Mouse (Mus musculus) hindbrain, embryonic 14.5 days (tissue): ENCODE results near the gene Cacna1h. TPM values are rescaled to one million over a fixed set of nuclear protein-coding genes. Genes with fewer than 3 reads are reported as not detected.

Experiments
- ATAC-seq: fragments of 200-750 bp; cut with Nextera tagmentation; 2 replicates; pipeline ENCODE4 v1.8.0; 2017; ENCODE audit warnings: moderate number of reproducible peaks, mild to moderate bottlenecking, moderate TSS enrichment, moderate library complexity; ENCODE audit not compliant: low FRiP score
- DNase-seq: peaks from one replicate; pipeline ENCODE4 v3.0.0-alpha.2; 2015; ENCODE audit warnings: low spot score
- H3K27ac ChIP-seq: fragments of 300-500 bp; sonication (generic); 2 replicates; pipeline ENCODE4 v1.5.1; 2014; ENCODE audit warnings: mild to moderate bottlenecking, moderate library complexity
- H3K27me3 ChIP-seq: fragments of 300-500 bp; sonication (generic); 2 replicates; pipeline ENCODE4 v1.6.1; 2014; ENCODE audit warnings: mild to moderate bottlenecking, low read length, mixed read lengths; ENCODE audit not compliant: control insufficient read depth, insufficient read depth
- H3K36me3 ChIP-seq: fragments of 300-500 bp; sonication (generic); replicated peaks from 2 replicates; pipeline ENCODE4 v1.6.1; 2014; ENCODE audit not compliant: control insufficient read depth, insufficient read depth
- H3K4me1 ChIP-seq: fragments of 300-500 bp; sonication (generic); replicated peaks from 2 replicates; pipeline ENCODE4 v1.6.1; 2014; ENCODE audit warnings: antibody characterized with exemption, low read length, mixed read lengths; ENCODE audit not compliant: control insufficient read depth, insufficient read depth
- H3K4me2 ChIP-seq: fragments of 300-500 bp; sonication (generic); replicated peaks from 2 replicates; pipeline ENCODE4 v1.6.1; 2014; ENCODE audit warnings: mild to moderate bottlenecking, moderate library complexity
- H3K4me3 ChIP-seq: fragments of 300-500 bp; sonication (generic); replicated peaks from 2 replicates; pipeline ENCODE4 v1.5.1; 2014; ENCODE audit warnings: mild to moderate bottlenecking, low read length
- H3K9ac ChIP-seq: fragments of 300-500 bp; sonication (generic); 2 replicates; pipeline ENCODE4 v1.6.1; 2014
- H3K9me3 ChIP-seq: fragments of 300-500 bp; sonication (generic); 2 replicates; pipeline ENCODE4 v1.6.1; 2016; ENCODE audit warnings: low read length; ENCODE audit not compliant: control insufficient read depth
- WGBS: fragments of 180-500 bp; shearing (Covaris S2); extraction: QIAGEN DNeasy Blood & Tissue Kit; methylation state at CpG from one replicate; pipeline ENCODE4 v1.1.7; 2014; 5-methylcytosine and 5-hydroxymethylcytosine counted together
- polyA plus RNA-seq: library from polyadenylated mRNA; unstranded; fragments of >200 nt; fragmentation: Nextera tagmentation; extraction: Ambion mirVana; gene quantifications from 2 replicates; pipeline ENCODE4 v1.2.1, GENCODE M21; 2014

Gene Cacna1h
- polyA plus RNA-seq, 1 experiment from 2014 or later, result 14.1 TPM

- ATAC-seq, result peak; percentile 49; the same call in 1 of the 2 replicates
- H3K27me3 ChIP-seq, result peaks cover 17% of the 10 kb centered on the region
- 36% methylated on average over 8 of the region's 8 CpGs for WGBS
Measured at GRCm38 (mm10) chr17:25469798-25470197, 36.2 kb upstream of the Cacna1h start.

DNA sequence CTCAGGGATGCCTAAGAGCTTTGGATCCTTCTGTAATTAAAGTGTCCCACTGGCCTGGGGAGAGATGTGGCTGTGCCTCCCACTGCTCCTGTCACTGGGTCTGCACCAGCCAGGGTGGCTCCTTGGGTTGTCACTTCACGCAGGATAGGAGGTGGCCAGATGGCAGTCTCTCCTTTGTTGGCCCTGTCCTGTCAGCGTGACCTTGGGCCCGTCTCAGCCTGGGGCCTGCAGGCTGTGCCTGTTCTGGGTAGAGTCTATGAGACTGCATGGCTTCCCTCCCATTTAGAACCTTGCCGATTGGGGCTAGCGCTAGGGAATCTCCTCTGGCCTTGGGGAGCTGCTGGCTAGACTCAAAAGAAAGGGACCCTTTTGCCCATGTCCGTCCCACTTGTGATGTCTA lies 34.7 kb upstream of the Cacna1h start:
- no peak overlapping the region for H3K9ac ChIP-seq
- H3K9me3 ChIP-seq, result no peaks in the 10 kb centered on the region
- no peaks in the 10 kb centered on the region for H3K4me1 ChIP-seq
- H3K27me3 ChIP-seq, result peaks cover 8% of the 10 kb centered on the region; the same call in 1 of the 2 replicates
- H3K36me3 ChIP-seq, result no peaks in the 10 kb centered on the region
- H3K27ac ChIP-seq, result no peak overlapping the region
- no peak overlapping the region for H3K4me3 ChIP-seq
- 66% methylated on average over 6 of the region's 6 CpGs for WGBS
- no peak for ATAC-seq
- no peak for DNase-seq
- H3K4me2 ChIP-seq, result no peak overlapping the region

More at GRCm38 (mm10) chr17:25469798-25470197, 36.2 kb upstream of the Cacna1h start:
- no peaks in the 10 kb centered on the region for H3K9me3 ChIP-seq
- no peaks in the 10 kb centered on the region for H3K4me1 ChIP-seq
- no peak overlapping the region for H3K4me3 ChIP-seq
- H3K27ac ChIP-seq, result no peak overlapping the region
- no peak overlapping the region for H3K4me2 ChIP-seq
- DNase-seq, result peak; percentile 89
- no peaks in the 10 kb centered on the region for H3K36me3 ChIP-seq
- H3K9ac ChIP-seq, result no peak overlapping the region

DNA sequence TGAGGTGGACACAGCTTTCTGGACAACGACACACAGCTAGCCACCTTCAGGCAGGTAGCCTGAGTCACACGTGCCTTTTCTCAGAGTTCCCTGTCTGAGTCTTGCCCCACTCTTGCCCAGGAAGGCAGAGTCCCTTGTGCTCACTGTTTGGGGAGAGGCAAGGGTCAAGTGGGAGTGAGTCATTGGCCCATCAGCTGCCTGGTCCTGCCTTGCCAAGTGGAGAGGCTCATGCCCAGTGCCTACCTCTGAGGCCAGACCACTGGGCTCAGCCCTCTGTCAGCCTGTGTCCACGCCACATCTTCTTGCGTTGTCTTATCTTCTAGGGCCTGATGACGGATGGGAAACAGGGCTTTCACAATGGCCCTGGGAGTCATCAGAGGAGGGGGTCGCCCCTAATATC lies 34.2 kb upstream of the Cacna1h start:
- ATAC-seq (no peak), DNase-seq (no peak)
- no peak overlapping the region for H3K4me3 ChIP-seq
- H3K27me3 ChIP-seq, result peaks cover 7% of the 10 kb centered on the region; the same call in 1 of the 2 replicates
- no peaks in the 10 kb centered on the region for H3K36me3 ChIP-seq
- H3K9ac ChIP-seq, result no peak overlapping the region
- 0 out of 2 replicates have a peak, but pooled peaks cover under 1% of the 10 kb centered on the region for H3K4me1 ChIP-seq
- no peak overlapping the region for H3K27ac ChIP-seq
- H3K4me2 ChIP-seq, result no peak overlapping the region
- no peaks in the 10 kb centered on the region for H3K9me3 ChIP-seq
- 75% methylated on average over 6 of the region's 6 CpGs for WGBS

DNA sequence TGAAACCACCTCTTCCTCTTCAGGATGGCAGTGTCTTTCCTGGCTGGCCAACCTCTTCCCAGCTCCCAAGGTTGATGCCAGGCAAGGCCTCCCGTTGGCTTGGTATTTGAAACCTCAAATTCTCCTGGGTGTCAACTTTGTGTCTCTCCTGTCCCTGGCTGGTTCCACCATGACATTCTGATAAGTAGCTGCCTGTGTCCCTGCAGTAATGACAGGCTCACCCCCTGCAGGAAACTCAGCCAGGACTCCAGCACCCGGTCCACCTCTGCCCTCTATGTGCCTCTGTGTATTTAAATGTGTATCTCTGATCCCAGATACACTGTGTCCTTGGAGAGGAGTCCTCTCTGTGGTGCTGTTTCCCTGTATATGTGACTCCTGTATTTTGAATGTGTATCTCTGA lies 32.7 kb upstream of the Cacna1h start:
- no peak for ATAC-seq
- WGBS, result 87% methylated on average over 2 of the region's 2 CpGs

GRCm38 (mm10) chr17:25464091-25464490 lies 30.5 kb upstream of the Cacna1h start:
- no peak overlapping the region for H3K27ac ChIP-seq
- no peaks in the 10 kb centered on the region for H3K36me3 ChIP-seq
- 0 out of 2 replicates have a peak, but pooled peaks cover 7% of the 10 kb centered on the region for H3K4me1 ChIP-seq
- H3K4me3 ChIP-seq, result no peak overlapping the region
- WGBS, result 82% methylated on average over 4 of the region's 4 CpGs
- no peaks in the 10 kb centered on the region for H3K27me3 ChIP-seq
- 0 out of 2 replicates have a peak, but pooled peaks cover 3% of the 10 kb centered on the region for H3K9me3 ChIP-seq
- no peak overlapping the region for H3K4me2 ChIP-seq
- H3K9ac ChIP-seq, result no peak overlapping the region
- ATAC-seq (no peak), DNase-seq (no peak)

More for the DNA sequence above, 32.7 kb upstream of the Cacna1h start:
- H3K4me2 ChIP-seq, result no peak overlapping the region
- DNase-seq, result no peak
- H3K4me3 ChIP-seq, result no peak overlapping the region
- H3K27me3 ChIP-seq, result no peaks in the 10 kb centered on the region
- H3K9ac ChIP-seq, result no peak overlapping the region
- H3K4me1 ChIP-seq, result 0 out of 2 replicates have a peak, but pooled peaks cover 7% of the 10 kb centered on the region
- H3K27ac ChIP-seq, result no peak overlapping the region
- no peaks in the 10 kb centered on the region for H3K36me3 ChIP-seq
- H3K9me3 ChIP-seq, result no peaks in the 10 kb centered on the region

DNA sequence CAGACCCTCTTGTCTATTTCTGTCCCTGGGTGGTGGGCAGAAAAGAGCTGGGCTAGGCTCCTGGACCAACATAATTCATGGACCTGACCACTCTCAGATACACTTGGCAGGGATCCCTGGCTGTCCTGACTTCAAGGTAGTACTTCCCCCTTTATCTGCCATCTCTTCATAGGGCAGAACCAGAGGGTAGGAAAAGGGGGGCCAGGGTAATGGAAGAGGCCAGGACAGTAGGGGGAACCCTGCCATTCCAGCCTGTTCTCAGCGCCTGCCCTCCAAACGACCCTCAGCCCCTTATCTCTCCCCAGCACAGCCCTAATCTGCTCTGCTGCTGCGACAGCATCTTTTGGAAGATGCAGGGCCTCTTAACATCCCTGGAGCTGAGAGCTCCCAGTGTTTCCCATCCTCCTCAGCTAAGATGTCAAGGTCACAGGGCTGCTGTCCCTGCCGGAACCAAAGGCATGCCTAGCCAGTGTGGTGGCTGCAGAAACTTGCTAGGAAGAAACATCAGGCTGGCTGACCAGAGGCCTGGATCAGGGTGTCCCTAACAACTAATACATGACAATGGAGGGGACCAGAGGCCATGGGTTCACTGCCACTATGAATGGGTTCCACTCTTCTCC lies 29.9 kb upstream of the Cacna1h start:
- Histone ChIP-seq H3K4me3 (no peak overlapping the region), H3K9me3 (0 out of 2 replicates have a peak, but pooled peaks cover 3% of the 10 kb centered on the region), H3K4me1 (0 out of 2 replicates have a peak, but pooled peaks cover 7% of the 10 kb centered on the region), H3K4me2 (no peak overlapping the region), H3K27ac (no peak overlapping the region), H3K9ac (no peak overlapping the region), H3K36me3 (no peaks in the 10 kb centered on the region), H3K27me3 (no peaks in the 10 kb centered on the region)
- 63% methylated on average over 4 of the region's 4 CpGs for WGBS
- ATAC-seq (no peak), DNase-seq (no peak)

- Histone ChIP-seq H3K36me3 (no peaks in the 10 kb centered on the region), H3K9ac (no peak overlapping the region), H3K27me3 (no peaks in the 10 kb centered on the region), H3K27ac (no peak overlapping the region), H3K4me1 (0 out of 2 replicates have a peak, but pooled peaks cover 7% of the 10 kb centered on the region), H3K4me3 (no peak overlapping the region), H3K4me2 (no peak overlapping the region), H3K9me3 (0 out of 2 replicates have a peak, but pooled peaks cover 3% of the 10 kb centered on the region)
- DNase-seq (no peak), ATAC-seq (peak; percentile 51; the same call in 1 of the 2 replicates)
- 20% methylated on average over 9 of the region's 9 CpGs for WGBS
Measured at GRCm38 (mm10) chr17:25462236-25462875, 28.8 kb upstream of the Cacna1h start.

GRCm38 (mm10) chr17:25456540-25456939 lies 23.0 kb upstream of the Cacna1h start:
- Histone ChIP-seq H3K9me3 (0 out of 2 replicates have a peak, but pooled peaks cover 3% of the 10 kb centered on the region), H3K27me3 (no peaks in the 10 kb centered on the region), H3K27ac (no peak overlapping the region), H3K4me3 (no peak overlapping the region), H3K4me1 (0 out of 2 replicates have a peak, but pooled peaks cover 11% of the 10 kb centered on the region), H3K9ac (peak overlapping the region; percentile 31; the same call in 1 of the 2 replicates), H3K4me2 (no peak overlapping the region), H3K36me3 (no peaks in the 10 kb centered on the region)
- WGBS, result 27% methylated on average over 8 of the region's 8 CpGs
- ATAC-seq (no peak), DNase-seq (no peak)

- DNase-seq (no peak), ATAC-seq (no peak)
- Histone ChIP-seq H3K4me2 (no peak within 1 kb of the TSS), H3K9ac (peak within 1 kb of the TSS; percentile 8; the same call in 1 of the 2 replicates), H3K27me3 (no peaks in the 10 kb centered on the region), H3K4me3 (no peak within 1 kb of the TSS), H3K36me3 (no peaks in the 10 kb centered on the region), H3K4me1 (0 out of 2 replicates have a peak, but pooled peaks cover 11% of the 10 kb centered on the region), H3K9me3 (no peaks in the 10 kb centered on the region), H3K27ac (no peak within 1 kb of the TSS)
- 47% methylated on average over 2 of the region's 2 CpGs for WGBS
Measured at GRCm38 (mm10) chr17:25454272-25454671, 20.7 kb upstream of the Cacna1h start, which contains the start of gene Tekt4. TSS of gene Tekt4 (plus strand) at chr17:25454615.
